Mouse (Mus musculus): ENCODE results near the gene Slc11a2. TPM values are rescaled to one million over a fixed set of nuclear protein-coding genes. Genes with fewer than 3 reads are reported as not detected.
A peak's percentile ranks its signal among the peaks of the same experiment; 100 is the strongest.

Slc11a2 gene
- polyA plus RNA-seq, 1 experiment from 2014 or later, result 12.2 TPM

DNA sequence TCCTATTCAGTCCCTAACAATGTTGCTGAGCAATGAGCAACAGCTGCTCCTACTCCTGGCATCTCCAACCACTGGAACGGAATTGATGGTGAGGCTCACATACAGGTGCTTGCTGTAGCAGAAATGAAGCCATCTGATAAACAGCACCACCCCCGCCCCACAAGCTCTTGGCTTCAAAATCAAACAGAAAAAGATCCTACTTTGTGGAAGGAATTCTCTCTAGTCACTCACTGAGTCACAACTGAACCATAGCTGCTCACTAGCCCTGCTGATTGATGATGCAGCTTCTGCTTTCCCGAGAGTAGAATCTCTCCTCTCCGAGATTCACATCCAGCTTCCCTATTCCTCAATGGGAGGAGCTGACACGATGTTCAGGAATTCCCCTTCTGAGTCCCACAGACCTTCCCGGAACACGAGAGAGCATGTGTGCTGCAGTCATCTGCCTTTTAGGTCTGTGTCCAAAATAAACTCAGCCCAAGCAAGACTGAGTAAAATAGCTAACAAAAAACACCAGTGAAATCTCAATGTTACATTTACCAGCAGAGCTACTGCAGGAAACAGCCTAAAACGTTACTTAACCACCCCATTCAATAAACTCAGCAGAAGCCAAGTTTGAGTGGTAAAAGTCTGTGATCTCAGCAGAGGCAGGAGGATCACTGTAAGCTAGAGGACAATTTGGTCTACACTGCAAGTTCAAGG lies 3.7 kb downstream of the Slc11a2 start:
- ATAC-seq (ENCODE audit: low FRiP score, low TSS enrichment) (no peak), DNase-seq (ENCODE audit: low spot score) (no peak)
- WGBS, result 26% methylated on average over 8 of the region's 8 CpGs
- no peak overlapping the region for H3K27ac ChIP-seq (replicated peaks)
- H3K27me3 ChIP-seq (ENCODE audit: control insufficient read depth, insufficient read depth, low read length), result no peaks in the 10 kb centered on the region
- no peak overlapping the region for H3K9ac ChIP-seq (ENCODE audit: low read length)
- H3K4me3 ChIP-seq (ENCODE audit: low read depth, low read length), result no peak overlapping the region
- no peaks in the 10 kb centered on the region for H3K36me3 ChIP-seq (ENCODE audit: control insufficient read depth, insufficient read depth, low read length)
- 0 out of 2 replicates have a peak overlapping the region, but pooled peaks have one; percentile 94 for H3K4me2 ChIP-seq (replicated peaks; ENCODE audit: low read depth)
- H3K4me1 ChIP-seq (replicated peaks; ENCODE audit: control insufficient read depth, insufficient read depth), result no peaks in the 10 kb centered on the region; the same call in 1 of the 2 replicates
- no peaks in the 10 kb centered on the region for H3K9me3 ChIP-seq (ENCODE audit: control insufficient read depth, low read length)
- TF ChIP-seq CTCF (IDR thresholded peaks at IDR 0.05; ENCODE audit: low read depth) (no peak), EP300 (optimal IDR thresholded peaks at IDR 0.05) (no peak)

- no peak for DNase-seq (ENCODE audit: low spot score)
- H3K4me1 ChIP-seq (replicated peaks; ENCODE audit: control insufficient read depth, insufficient read depth), result no peaks in the 10 kb centered on the region; the same call in 1 of the 2 replicates
- no peaks in the 10 kb centered on the region for H3K9me3 ChIP-seq (ENCODE audit: control insufficient read depth, low read length)
- no peak for TF ChIP-seq CTCF (IDR thresholded peaks at IDR 0.05; ENCODE audit: low read depth)
- H3K4me3 ChIP-seq (ENCODE audit: low read depth, low read length), result no peak overlapping the region
- ATAC-seq (ENCODE audit: low FRiP score, low TSS enrichment), result no peak
- H3K27ac ChIP-seq (replicated peaks), result no peak overlapping the region
- H3K9ac ChIP-seq (ENCODE audit: low read length), result no peak overlapping the region
- 63% methylated on average over 9 of the region's 9 CpGs for WGBS
- H3K4me2 ChIP-seq (replicated peaks; ENCODE audit: low read depth), result no peak overlapping the region
- H3K36me3 ChIP-seq (ENCODE audit: control insufficient read depth, insufficient read depth, low read length), result no peaks in the 10 kb centered on the region
- no peaks in the 10 kb centered on the region for H3K27me3 ChIP-seq (ENCODE audit: control insufficient read depth, insufficient read depth, low read length)
Observed at GRCm38 (mm10) chr15:100419901-100420745, 4.7 kb downstream of the Slc11a2 start.

GRCm38 (mm10) chr15:100419311-100419710 lies 5.6 kb downstream of the Slc11a2 start:
- ATAC-seq (ENCODE audit: low FRiP score, low TSS enrichment), result no peak
- H3K27me3 ChIP-seq (ENCODE audit: control insufficient read depth, insufficient read depth, low read length), result no peaks in the 10 kb centered on the region

GRCm38 (mm10) chr15:100417854-100418450 lies 6.9 kb downstream of the Slc11a2 start:
- H3K4me1 ChIP-seq (replicated peaks; ENCODE audit: control insufficient read depth, insufficient read depth), result no peaks in the 10 kb centered on the region; the same call in 1 of the 2 replicates
- DNase-seq (ENCODE audit: low spot score), result no peak
- no peaks in the 10 kb centered on the region for H3K27me3 ChIP-seq (ENCODE audit: control insufficient read depth, insufficient read depth, low read length)
- ATAC-seq (ENCODE audit: low FRiP score, low TSS enrichment), result no peak
- 80% methylated on average over 9 of the region's 9 CpGs for WGBS
- no peak overlapping the region for H3K4me2 ChIP-seq (replicated peaks; ENCODE audit: low read depth)
- H3K9me3 ChIP-seq (ENCODE audit: control insufficient read depth, low read length), result no peaks in the 10 kb centered on the region
- H3K4me3 ChIP-seq (ENCODE audit: low read depth, low read length), result no peak overlapping the region
- no peak overlapping the region for H3K9ac ChIP-seq (ENCODE audit: low read length)
- H3K27ac ChIP-seq (replicated peaks), result no peak overlapping the region
- TF ChIP-seq EP300 (optimal IDR thresholded peaks at IDR 0.05), result no peak
- no peak for TF ChIP-seq CTCF (IDR thresholded peaks at IDR 0.05; ENCODE audit: low read depth)
- no peaks in the 10 kb centered on the region for H3K36me3 ChIP-seq (ENCODE audit: control insufficient read depth, insufficient read depth, low read length)

More at GRCm38 (mm10) chr15:100419311-100419710, 5.6 kb downstream of the Slc11a2 start:
- DNase-seq (ENCODE audit: low spot score), result no peak
- no peak overlapping the region for H3K27ac ChIP-seq (replicated peaks)
- 70% methylated on average over 8 of the region's 8 CpGs for WGBS
- no peaks in the 10 kb centered on the region; the same call in 1 of the 2 replicates for H3K4me1 ChIP-seq (replicated peaks; ENCODE audit: control insufficient read depth, insufficient read depth)
- TF ChIP-seq CTCF (IDR thresholded peaks at IDR 0.05; ENCODE audit: low read depth) (no peak), EP300 (optimal IDR thresholded peaks at IDR 0.05) (no peak)
- no peaks in the 10 kb centered on the region for H3K9me3 ChIP-seq (ENCODE audit: control insufficient read depth, low read length)
- H3K4me3 ChIP-seq (ENCODE audit: low read depth, low read length), result no peak overlapping the region
- H3K4me2 ChIP-seq (replicated peaks; ENCODE audit: low read depth), result no peak overlapping the region
- no peaks in the 10 kb centered on the region for H3K36me3 ChIP-seq (ENCODE audit: control insufficient read depth, insufficient read depth, low read length)
- no peak overlapping the region for H3K9ac ChIP-seq (ENCODE audit: low read length)

DNA sequence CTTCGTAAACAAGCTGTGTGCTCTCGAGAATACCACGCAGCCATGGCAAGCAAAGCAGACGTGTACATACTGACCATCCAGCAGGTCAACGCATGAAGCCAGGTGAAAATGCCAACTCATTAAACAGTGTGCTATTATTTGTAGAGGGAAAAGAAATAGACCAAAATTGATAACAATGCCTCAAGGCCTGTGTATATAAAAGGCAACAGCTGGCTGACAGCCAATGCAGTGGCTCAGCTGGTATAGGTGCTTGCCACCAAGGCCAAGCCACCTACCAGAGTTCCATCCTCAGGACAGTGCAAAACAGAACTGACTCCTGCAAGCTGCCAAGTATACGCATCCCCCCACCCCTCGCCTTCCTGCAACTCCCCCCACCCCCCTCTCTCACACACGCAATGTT lies 9.2 kb downstream of the Slc11a2 start:
- no peak for TF ChIP-seq EP300 (optimal IDR thresholded peaks at IDR 0.05)
- no peak for TF ChIP-seq CTCF (IDR thresholded peaks at IDR 0.05; ENCODE audit: low read depth)
- H3K4me2 ChIP-seq (replicated peaks; ENCODE audit: low read depth), result no peak overlapping the region
- 70% methylated on average over 8 of the region's 8 CpGs for WGBS
- no peak overlapping the region for H3K9ac ChIP-seq (ENCODE audit: low read length)
- ATAC-seq (ENCODE audit: low FRiP score, low TSS enrichment) (0 out of 2 replicates have a peak, but pooled peaks have one; percentile 56), DNase-seq (ENCODE audit: low spot score) (peak; percentile 67)
- no peaks in the 10 kb centered on the region for H3K27me3 ChIP-seq (ENCODE audit: control insufficient read depth, insufficient read depth, low read length)
- no peaks in the 10 kb centered on the region for H3K4me1 ChIP-seq (replicated peaks; ENCODE audit: control insufficient read depth, insufficient read depth)
- H3K4me3 ChIP-seq (ENCODE audit: low read depth, low read length), result no peak overlapping the region
- no peak overlapping the region for H3K27ac ChIP-seq (replicated peaks)
- H3K9me3 ChIP-seq (ENCODE audit: control insufficient read depth, low read length), result no peaks in the 10 kb centered on the region
- H3K36me3 ChIP-seq (ENCODE audit: control insufficient read depth, insufficient read depth, low read length), result no peaks in the 10 kb centered on the region

Measured in stomach, postnatal 0 days (tissue).